Mouse (Mus musculus) intestine, embryonic 16.5 days (tissue): ENCODE data around the gene Pde4d. TPM values are rescaled to one million over a fixed set of nuclear protein-coding genes. Genes with fewer than 3 reads are reported as not detected.

ENCODE experiments used
- ATAC-seq: fragments of 200-750 bp; cut with Nextera tagmentation; 2 replicates; pipeline ENCODE4 v1.8.0; 2017; ENCODE audit warnings: moderate TSS enrichment, moderate library complexity
- H3K27ac ChIP-seq: fragments of 300-500 bp; sonication (generic); 2 replicates; pipeline ENCODE4 v1.5.1; 2014; ENCODE audit warnings: mild to moderate bottlenecking, low read length
- H3K27me3 ChIP-seq: fragments of 300-500 bp; sonication (generic); replicated peaks from 2 replicates; pipeline ENCODE4 v1.6.1; 2014; ENCODE audit warnings: low read length, control low read depth, mixed read lengths; ENCODE audit not compliant: control insufficient read depth, insufficient read depth
- H3K36me3 ChIP-seq: fragments of 300-500 bp; sonication (generic); 2 replicates; pipeline ENCODE4 v1.6.1; 2014; ENCODE audit warnings: low read length, control low read depth; ENCODE audit not compliant: control insufficient read depth, insufficient read depth
- H3K4me1 ChIP-seq: fragments of 300-500 bp; sonication (generic); 2 replicates; pipeline ENCODE4 v1.6.1; 2014; ENCODE audit warnings: low read length, control low read depth, mixed read lengths; ENCODE audit not compliant: control insufficient read depth, insufficient read depth
- H3K4me2 ChIP-seq: fragments of 300-500 bp; sonication (generic); 2 replicates; pipeline ENCODE4 v1.6.1; 2014; ENCODE audit warnings: low read depth, low read length, control low read depth
- H3K4me3 ChIP-seq: fragments of 300-500 bp; sonication (generic); 2 replicates; pipeline ENCODE4 v1.5.1; 2014; ENCODE audit warnings: mild to moderate bottlenecking, low read length
- H3K9ac ChIP-seq: fragments of 300-500 bp; sonication (generic); 2 replicates; pipeline ENCODE4 v1.6.1; 2014; ENCODE audit warnings: low read depth, low read length
- H3K9me3 ChIP-seq: fragments of 300-500 bp; sonication (generic); 2 replicates; pipeline ENCODE4 v1.6.1; 2016; ENCODE audit warnings: low read length, control low read depth; ENCODE audit not compliant: control insufficient read depth
- WGBS: fragments of 180-500 bp; shearing (Covaris S2); extraction: QIAGEN DNeasy Blood & Tissue Kit; methylation state at CpG from one replicate; pipeline ENCODE4 v1.1.7; 2014; 5-methylcytosine and 5-hydroxymethylcytosine counted together
- polyA plus RNA-seq: library from polyadenylated mRNA; unstranded; fragments of >200 nt; fragmentation: Nextera tagmentation; extraction: Ambion mirVana; gene quantifications from 2 replicates; pipeline ENCODE4 v1.2.1, GENCODE M21; 2015

Pde4d gene
- polyA plus RNA-seq, 1 experiment from 2014 or later, result 25.3 TPM

DNA sequence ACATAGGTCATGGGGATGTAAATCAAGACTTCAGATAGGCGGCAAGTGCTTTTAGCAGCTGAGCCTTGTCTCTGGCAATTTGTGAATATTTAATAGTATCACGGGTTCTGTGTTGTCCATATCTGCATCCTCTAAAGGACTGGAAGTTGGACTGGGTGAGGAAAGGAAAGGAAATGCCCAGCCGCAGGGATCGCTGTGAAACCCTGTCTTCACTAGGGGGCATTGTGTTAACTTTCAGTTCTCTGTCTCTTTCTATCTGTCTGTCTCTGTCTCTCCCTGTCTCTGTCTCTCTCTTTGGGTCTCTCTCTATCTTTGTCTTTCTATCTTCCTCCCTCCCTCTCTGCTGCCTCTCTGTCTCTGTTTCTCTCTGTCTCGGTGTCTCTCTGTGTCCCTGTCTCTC, 1172.5 kb downstream of the Pde4d start:
- H3K4me3 ChIP-seq, result no peak overlapping the region
- H3K27me3 ChIP-seq, result no peaks in the 10 kb centered on the region
- H3K9me3 ChIP-seq, result no peaks in the 10 kb centered on the region
- H3K4me1 ChIP-seq, result no peaks in the 10 kb centered on the region
- H3K36me3 ChIP-seq, result no peaks in the 10 kb centered on the region
- no peak for ATAC-seq
- 71% methylated on average over 5 of the region's 5 CpGs for WGBS
- no peak overlapping the region for H3K27ac ChIP-seq
- H3K9ac ChIP-seq, result no peak overlapping the region
- no peak overlapping the region for H3K4me2 ChIP-seq

DNA sequence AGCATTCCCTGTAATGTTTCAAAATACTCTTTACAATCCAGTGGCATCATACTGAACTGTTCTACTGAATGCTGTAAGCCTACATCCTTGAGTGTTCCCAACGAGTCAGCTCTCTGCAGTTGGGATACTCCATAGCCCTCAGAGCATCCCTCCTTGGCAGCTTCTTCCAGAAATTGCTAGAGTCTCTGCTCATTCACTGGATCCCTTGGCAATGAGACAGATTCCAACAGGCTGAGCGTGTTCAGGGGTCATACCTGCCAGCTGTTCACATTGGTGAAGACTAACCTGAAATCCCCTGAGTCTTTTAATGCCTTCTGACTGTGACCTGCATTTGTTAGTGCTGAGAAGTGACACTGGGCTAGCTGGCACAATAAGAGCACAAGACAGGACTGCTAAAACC, 1173.5 kb downstream of the Pde4d start:
- H3K27me3 ChIP-seq, result no peaks in the 10 kb centered on the region
- H3K36me3 ChIP-seq, result no peaks in the 10 kb centered on the region
- no peak overlapping the region for H3K9ac ChIP-seq
- ATAC-seq, result no peak
- no peak overlapping the region for H3K27ac ChIP-seq
- no peaks in the 10 kb centered on the region for H3K9me3 ChIP-seq
- 73% methylated on average over 2 of the region's 2 CpGs for WGBS
- H3K4me2 ChIP-seq, result no peak overlapping the region
- H3K4me3 ChIP-seq, result no peak overlapping the region
- no peaks in the 10 kb centered on the region for H3K4me1 ChIP-seq

DNA sequence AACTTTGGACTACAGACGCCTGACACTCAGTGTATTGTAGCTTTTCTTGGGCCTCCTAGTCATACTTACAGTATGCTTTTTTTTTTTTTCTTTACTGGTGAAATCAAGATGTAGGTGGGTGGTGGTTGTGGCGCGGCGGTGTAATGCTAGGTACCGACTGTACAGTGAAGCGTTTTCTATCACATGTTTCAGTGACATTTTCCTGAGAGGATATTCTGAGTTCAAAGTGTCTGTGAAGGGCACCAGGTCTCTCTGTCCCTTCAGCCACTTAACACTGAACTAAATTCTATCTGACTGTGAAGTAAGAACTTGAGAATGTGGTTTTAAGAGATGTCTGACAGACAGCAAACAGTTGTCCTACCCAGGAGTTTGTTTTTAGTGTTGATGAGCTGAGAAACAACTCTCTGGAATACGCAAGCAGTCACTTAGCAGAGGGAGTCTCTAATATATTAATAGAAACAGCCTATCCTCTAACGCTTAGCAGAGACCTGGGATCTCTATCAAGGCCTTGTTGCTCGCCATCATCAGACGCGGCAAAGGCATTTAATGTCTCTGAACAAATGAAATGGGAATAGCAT, 1175.1 kb downstream of the Pde4d start:
- no peaks in the 10 kb centered on the region for H3K4me1 ChIP-seq
- no peak overlapping the region for H3K27ac ChIP-seq
- no peak overlapping the region for H3K4me3 ChIP-seq
- no peak overlapping the region for H3K4me2 ChIP-seq
- H3K36me3 ChIP-seq, result no peaks in the 10 kb centered on the region
- WGBS, result 90% methylated on average over 11 of the region's 11 CpGs
- H3K9me3 ChIP-seq, result no peaks in the 10 kb centered on the region
- no peak overlapping the region for H3K9ac ChIP-seq
- H3K27me3 ChIP-seq, result no peaks in the 10 kb centered on the region
- no peak for ATAC-seq

DNA sequence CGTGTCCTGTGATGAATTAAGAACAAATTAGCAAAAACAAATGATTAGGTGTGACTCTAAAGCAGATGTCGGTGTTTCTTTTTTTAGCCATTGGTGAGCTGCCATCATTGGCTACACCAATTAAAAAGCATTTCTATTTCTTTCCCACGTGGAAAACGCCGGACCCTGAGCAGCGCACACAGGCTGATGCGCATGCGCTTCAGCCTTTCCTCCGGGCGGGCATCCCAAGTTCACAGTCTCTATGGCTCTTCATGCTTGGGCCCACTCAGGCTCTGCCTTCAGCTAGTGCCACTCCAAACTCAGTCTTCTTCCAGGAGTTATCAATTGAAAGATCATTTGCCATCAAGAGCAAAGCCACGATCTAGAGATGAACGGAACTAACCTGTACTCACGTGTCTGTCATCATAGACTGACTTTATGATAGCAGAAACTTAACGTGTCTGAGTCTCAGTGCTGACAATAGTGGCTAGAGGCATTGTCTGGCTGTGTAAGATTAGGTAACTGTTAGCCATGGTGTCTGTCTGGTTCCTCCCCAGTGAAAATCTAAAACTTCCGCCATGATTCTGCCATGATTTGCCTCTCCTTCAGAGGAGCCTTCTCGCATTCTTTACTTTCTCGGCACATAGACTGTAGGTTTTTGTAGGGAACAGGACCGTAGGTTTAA, 1175.8 kb downstream of the Pde4d start:
- H3K4me3 ChIP-seq, result no peak overlapping the region
- no peaks in the 10 kb centered on the region for H3K27me3 ChIP-seq
- H3K9ac ChIP-seq, result no peak overlapping the region
- 93% methylated on average over 18 of the region's 18 CpGs for WGBS
- no peak overlapping the region for H3K27ac ChIP-seq
- H3K4me1 ChIP-seq, result no peaks in the 10 kb centered on the region
- no peak for ATAC-seq
- no peaks in the 10 kb centered on the region for H3K36me3 ChIP-seq
- no peak overlapping the region for H3K4me2 ChIP-seq
- H3K9me3 ChIP-seq, result no peaks in the 10 kb centered on the region

DNA sequence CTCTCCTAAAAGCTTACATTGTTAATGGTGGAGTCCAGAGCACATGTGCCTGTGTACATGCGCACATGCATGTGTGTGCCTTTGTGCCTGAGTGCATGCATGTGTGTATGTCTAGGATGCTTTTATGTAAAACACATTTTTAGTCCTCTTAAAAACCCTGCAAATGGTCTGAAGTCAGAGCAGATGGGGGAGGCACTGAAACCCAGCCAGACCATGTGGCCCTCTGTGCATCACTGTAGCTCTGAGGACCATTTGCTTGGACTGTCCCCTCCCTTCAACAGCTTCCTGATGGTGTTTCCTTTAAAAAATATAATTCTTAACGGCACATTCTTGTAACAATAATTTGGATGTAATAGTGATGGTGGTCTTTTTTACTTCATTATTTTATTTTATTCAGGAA, 1177.5 kb downstream of the Pde4d start:
- no peak for ATAC-seq
- H3K4me2 ChIP-seq, result no peak overlapping the region
- H3K9ac ChIP-seq, result no peak overlapping the region
- no peaks in the 10 kb centered on the region for H3K9me3 ChIP-seq
- no peaks in the 10 kb centered on the region for H3K27me3 ChIP-seq
- no peaks in the 10 kb centered on the region for H3K36me3 ChIP-seq
- H3K4me1 ChIP-seq, result peaks cover 4% of the 10 kb centered on the region; the same call in 1 of the 2 replicates
- no peak overlapping the region for H3K27ac ChIP-seq
- H3K4me3 ChIP-seq, result no peak overlapping the region
- WGBS, result 81% methylated on average over 2 of the region's 2 CpGs

DNA sequence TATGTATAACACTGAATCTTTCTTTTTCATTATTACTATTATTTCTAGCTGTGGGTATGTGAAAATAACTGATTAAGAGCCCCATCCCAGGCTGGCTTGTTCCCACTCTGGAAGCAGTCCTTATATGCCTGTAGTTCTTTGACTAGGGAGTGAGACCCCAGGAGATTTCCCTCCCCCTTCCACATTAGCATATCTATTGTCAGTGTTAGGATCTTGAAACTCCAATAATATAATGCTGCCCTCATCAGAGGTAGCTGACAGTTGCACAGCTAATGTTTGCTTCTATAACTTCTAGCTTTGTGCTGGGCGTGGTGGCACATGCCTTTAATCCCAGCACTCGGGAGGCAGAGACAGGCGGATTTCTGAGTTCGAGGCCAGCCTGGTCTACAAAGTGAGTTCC, 1178.9 kb downstream of the Pde4d start:
- WGBS, result 86% methylated on average over 4 of the region's 4 CpGs
- no peak for ATAC-seq

DNA sequence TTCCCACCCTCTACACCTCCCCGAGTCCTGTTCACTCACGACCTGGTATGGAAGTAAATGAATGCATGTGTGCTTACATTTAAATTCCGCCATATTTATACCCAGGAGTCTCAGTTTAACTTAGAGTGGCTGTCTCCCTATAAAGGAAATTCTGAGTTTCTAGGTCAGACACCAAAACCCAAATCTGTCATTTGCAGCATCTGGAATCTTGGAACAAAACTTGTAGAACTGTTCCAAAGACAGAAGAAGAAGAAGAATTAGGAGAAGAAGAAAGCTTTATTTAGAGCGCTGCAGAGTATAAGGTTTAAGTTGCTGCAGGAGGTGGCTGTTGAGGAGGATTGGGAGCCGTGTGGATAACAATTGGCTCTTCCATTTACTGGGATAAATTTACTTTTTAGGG, 1179.5 kb downstream of the Pde4d start:
- H3K4me2 ChIP-seq, result no peak overlapping the region
- H3K27me3 ChIP-seq, result no peaks in the 10 kb centered on the region
- no peak for ATAC-seq
- H3K9ac ChIP-seq, result no peak overlapping the region
- H3K27ac ChIP-seq, result no peak overlapping the region
- H3K4me1 ChIP-seq, result peaks cover 9% of the 10 kb centered on the region
- 84% methylated on average over 5 of the region's 5 CpGs for WGBS
- no peaks in the 10 kb centered on the region for H3K9me3 ChIP-seq
- H3K36me3 ChIP-seq, result no peaks in the 10 kb centered on the region
- H3K4me3 ChIP-seq, result no peak overlapping the region

More for the DNA sequence above, 1178.9 kb downstream of the Pde4d start:
- Histone ChIP-seq H3K27me3 (no peaks in the 10 kb centered on the region), H3K27ac (no peak overlapping the region), H3K4me3 (no peak overlapping the region), H3K36me3 (no peaks in the 10 kb centered on the region), H3K4me1 (peaks cover 9% of the 10 kb centered on the region), H3K4me2 (no peak overlapping the region), H3K9ac (no peak overlapping the region), H3K9me3 (no peaks in the 10 kb centered on the region)

DNA sequence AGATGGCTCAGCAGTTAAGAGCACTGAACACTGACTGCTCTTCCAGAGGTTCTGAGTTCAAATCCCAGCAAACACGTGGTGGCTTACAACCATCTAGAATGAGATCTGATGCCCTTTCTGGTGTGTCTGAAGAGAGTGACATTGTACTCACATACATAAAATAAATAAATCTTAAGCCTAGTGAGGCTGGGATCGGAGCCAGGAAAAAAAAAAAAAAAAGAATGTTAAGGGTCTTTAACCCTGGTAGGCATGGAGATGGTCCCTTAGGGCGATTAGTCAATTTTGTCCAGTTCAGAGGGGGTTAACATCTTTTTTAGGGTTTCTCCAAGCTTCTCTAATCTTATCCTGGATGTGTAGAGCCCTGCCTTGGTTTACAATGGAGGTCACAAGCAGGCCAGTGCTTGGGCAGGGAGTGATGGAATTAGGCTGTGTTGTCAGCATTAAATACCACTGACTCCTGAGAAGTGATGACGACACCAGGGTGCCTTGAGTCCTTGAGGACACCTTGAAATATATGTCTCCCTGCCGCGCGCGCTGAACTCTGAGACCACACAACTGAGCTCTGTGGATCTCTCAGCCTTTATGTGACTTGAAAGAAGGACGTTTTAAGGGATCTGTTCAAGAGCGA, 1181.8 kb downstream of the Pde4d start:
- no peaks in the 10 kb centered on the region for H3K36me3 ChIP-seq
- 31% methylated on average over 10 of the region's 10 CpGs for WGBS

DNA sequence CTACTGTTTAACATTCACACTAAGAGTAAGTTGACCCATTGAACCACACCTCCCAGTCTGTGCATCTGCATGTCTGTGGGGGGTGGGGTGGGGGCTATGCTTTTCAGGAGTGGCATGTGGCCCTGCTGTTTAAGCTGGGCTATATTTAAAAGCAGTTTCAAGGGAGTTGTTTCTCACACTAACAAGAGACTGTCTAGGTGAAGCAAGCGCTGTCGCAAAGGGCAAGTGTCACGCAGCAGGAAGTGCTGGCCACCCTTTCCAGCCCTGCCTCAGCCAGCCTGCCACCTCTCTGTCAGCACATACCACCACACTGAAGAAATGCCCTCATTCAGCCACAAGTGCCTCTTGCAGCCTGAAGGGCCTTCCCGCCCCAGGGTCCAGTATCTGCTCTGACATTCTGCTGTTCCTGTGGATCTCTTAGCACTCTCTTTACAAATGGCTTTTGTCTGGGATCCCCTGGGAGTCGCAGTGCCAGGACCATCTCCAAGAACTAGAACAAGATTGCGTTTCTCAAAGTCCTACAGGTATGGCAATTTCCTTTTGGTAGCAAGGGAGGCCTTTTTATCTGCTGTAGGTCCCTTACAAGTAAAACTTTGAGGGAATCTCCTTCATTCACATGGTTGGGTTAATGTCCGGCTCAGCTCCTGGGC, 1182.8 kb downstream of the Pde4d start:
- H3K27me3 ChIP-seq, result no peaks in the 10 kb centered on the region
- ATAC-seq, result peak; percentile 63
- peaks cover 9% of the 10 kb centered on the region for H3K4me1 ChIP-seq
- no peak overlapping the region for H3K4me3 ChIP-seq
- no peak overlapping the region for H3K27ac ChIP-seq
- H3K36me3 ChIP-seq, result no peaks in the 10 kb centered on the region
- no peak overlapping the region for H3K4me2 ChIP-seq
- WGBS, result 32% methylated on average over 7 of the region's 7 CpGs
- H3K9me3 ChIP-seq, result no peaks in the 10 kb centered on the region
- no peak overlapping the region; the same call in 1 of the 2 replicates for H3K9ac ChIP-seq

More for the DNA sequence above, 1181.8 kb downstream of the Pde4d start:
- H3K4me3 ChIP-seq, result no peak overlapping the region
- no peak overlapping the region for H3K4me2 ChIP-seq
- no peaks in the 10 kb centered on the region for H3K27me3 ChIP-seq
- peaks cover 9% of the 10 kb centered on the region for H3K4me1 ChIP-seq
- no peak for ATAC-seq
- H3K27ac ChIP-seq, result no peak overlapping the region
- H3K9ac ChIP-seq, result no peak overlapping the region
- H3K9me3 ChIP-seq, result no peaks in the 10 kb centered on the region
